Mouse (Mus musculus): ENCODE measurements at regions not wholly inside any gene's neighbourhood (a gene's known extent, or its start where the extent isn't known, plus 50 kb on each side); places are given as distances from the start of the nearest gene placed in this dataset.
"Not testable (repeated sequence)": the region's sequence is repeated elsewhere in the genome, so short reads cannot be mapped to it uniquely, and the experiment has no call there.

GRCm38 (mm10) chr10:7390239-7391091 is 83.0 kb downstream of the Ulbp1 start:
- peak in 1 of 2 experiments; percentile 6 for DNase-seq (ENCODE audit: low spot score in 2 of 2)

GRCm38 (mm10) chr10:7358791-7359190 is 114.6 kb downstream of the Ulbp1 start:
- DNase-seq (ENCODE audit: low spot score in 2 of 2), result peak in 1 of 2 experiments; percentile 2

GRCm38 (mm10) chr10:7344290-7344689 is 129.1 kb downstream of the Ulbp1 start:
- DNase-seq (ENCODE audit: low spot score in 2 of 2), result not testable (repeated sequence)

- not testable (repeated sequence) for DNase-seq (ENCODE audit: low spot score in 2 of 2)
Measured at GRCm38 (mm10) chr10:7343736-7344135, 129.7 kb downstream of the Ulbp1 start.

- peak; percentile 42 to 82 for DNase-seq (ENCODE audit: low spot score in 2 of 2)
Measured at GRCm38 (mm10) chr10:7333077-7333747, 121.2 kb upstream of the Cnksr3 start.

GRCm38 (mm10) chr10:7328262-7328661 is 116.2 kb upstream of the Cnksr3 start:
- DNase-seq (ENCODE audit: low spot score in 2 of 2), result no peak

- not testable (repeated sequence) for DNase-seq (ENCODE audit: low spot score in 2 of 2)
Measured at GRCm38 (mm10) chr10:7327046-7327445, 115.0 kb upstream of the Cnksr3 start.

- no peak for DNase-seq (ENCODE audit: low spot score in 2 of 2)
Measured at GRCm38 (mm10) chr10:7325074-7325473, 113.0 kb upstream of the Cnksr3 start.

- DNase-seq (ENCODE audit: low spot score in 2 of 2), result no peak
Measured at GRCm38 (mm10) chr10:7323258-7323657, 111.2 kb upstream of the Cnksr3 start.

- no peak for DNase-seq (ENCODE audit: low spot score in 2 of 2)
Measured at GRCm38 (mm10) chr10:7309927-7310326, 97.9 kb upstream of the Cnksr3 start.

GRCm38 (mm10) chr10:7305881-7306280 is 93.8 kb upstream of the Cnksr3 start:
- DNase-seq (ENCODE audit: low spot score in 2 of 2), result not testable (repeated sequence)

- DNase-seq (ENCODE audit: low spot score in 2 of 2), result no peak
Measured at GRCm38 (mm10) chr10:7298377-7298776, 86.3 kb upstream of the Cnksr3 start.

GRCm38 (mm10) chr10:7295921-7296320 is 83.9 kb upstream of the Cnksr3 start:
- DNase-seq (ENCODE audit: low spot score in 2 of 2), result no peak

GRCm38 (mm10) chr10:7293203-7293602 is 81.2 kb upstream of the Cnksr3 start:
- no peak for DNase-seq (ENCODE audit: low spot score in 2 of 2)

GRCm38 (mm10) chr10:7289773-7290411 is 77.9 kb upstream of the Cnksr3 start:
- DNase-seq (ENCODE audit: low spot score in 2 of 2), result no peak

- no peak for DNase-seq (ENCODE audit: low spot score in 2 of 2)
Measured at GRCm38 (mm10) chr10:7285112-7285905, 73.3 kb upstream of the Cnksr3 start.

- no peak for DNase-seq (ENCODE audit: low spot score in 2 of 2)
Measured at GRCm38 (mm10) chr10:7280429-7280828, 68.4 kb upstream of the Cnksr3 start.

GRCm38 (mm10) chr10:7278820-7279219 is 66.8 kb upstream of the Cnksr3 start:
- peak in 1 of 2 experiments; percentile 12 for DNase-seq (ENCODE audit: low spot score in 2 of 2)

- no peak for DNase-seq (ENCODE audit: low spot score in 2 of 2)
Measured at GRCm38 (mm10) chr10:7275357-7275756, 63.3 kb upstream of the Cnksr3 start.

- no peak for DNase-seq (ENCODE audit: low spot score in 2 of 2)
Measured at GRCm38 (mm10) chr10:7274422-7274821, 62.4 kb upstream of the Cnksr3 start.

GRCm38 (mm10) chr10:7271156-7271555 is 59.1 kb upstream of the Cnksr3 start:
- DNase-seq (ENCODE audit: low spot score in 2 of 2), result no peak
